Mouse (Mus musculus): ENCODE measurements around the gene Trim61. TPM values are rescaled to one million over a fixed set of nuclear protein-coding genes. Genes with fewer than 3 reads are reported as not detected.
"Not testable (repeated sequence)": the region's sequence is repeated elsewhere in the genome, so short reads cannot be mapped to it uniquely, and the experiment has no call there.

Gene Trim61
- polyA plus RNA-seq, 1 experiment from 2014 or later = not detected

GRCm38 (mm10) chr8:65037117-65037533, 18.8 kb upstream of the Trim61 start, which contains the start of gene Apela:
Gene Apela, minus strand, starts transcription at chr8:65037336.
- H3K36me3 ChIP-seq = no peaks in the 10 kb centered on the region
- peaks cover 3% of the 10 kb centered on the region; the same call in 1 of the 2 replicates for H3K27me3 ChIP-seq
- H3K4me3 ChIP-seq (replicated peaks) = peak within 1 kb of the TSS; percentile 34
- no peak within 1 kb of the TSS for H3K9ac ChIP-seq (replicated peaks)
- peak within 1 kb of the TSS; percentile 57 for H3K4me2 ChIP-seq (replicated peaks)
- peak; percentile 77 for ATAC-seq
- no peak within 1 kb of the TSS for H3K27ac ChIP-seq
- WGBS = 2% methylated on average over 8 of the region's 8 CpGs
- peaks cover 19% of the 10 kb centered on the region for H3K4me1 ChIP-seq (replicated peaks)
- H3K9me3 ChIP-seq = no peaks in the 10 kb centered on the region

GRCm38 (mm10) chr8:65034136-65034535, 15.8 kb upstream of the Trim61 start:
- WGBS = 40% methylated on average over 2 of the region's 2 CpGs
- H3K4me1 ChIP-seq (replicated peaks) = peaks cover 19% of the 10 kb centered on the region
- peaks cover 3% of the 10 kb centered on the region; the same call in 1 of the 2 replicates for H3K27me3 ChIP-seq
- ATAC-seq = no peak
- no peaks in the 10 kb centered on the region for H3K9me3 ChIP-seq
- no peak overlapping the region for H3K9ac ChIP-seq (replicated peaks)
- no peak overlapping the region for H3K4me3 ChIP-seq (replicated peaks)
- H3K4me2 ChIP-seq (replicated peaks) = no peak overlapping the region
- no peaks in the 10 kb centered on the region for H3K36me3 ChIP-seq
- no peak overlapping the region for H3K27ac ChIP-seq

- H3K36me3 ChIP-seq = no peaks in the 10 kb centered on the region
- H3K4me1 ChIP-seq (replicated peaks) = peaks cover 19% of the 10 kb centered on the region
- H3K27me3 ChIP-seq = no peaks in the 10 kb centered on the region; the same call in 1 of the 2 replicates
- no peak for ATAC-seq
- no peak overlapping the region for H3K4me2 ChIP-seq (replicated peaks)
- H3K4me3 ChIP-seq (replicated peaks) = no peak overlapping the region
- 84% methylated on average over 13 of the region's 13 CpGs for WGBS
- no peaks in the 10 kb centered on the region for H3K9me3 ChIP-seq
- H3K27ac ChIP-seq = no peak overlapping the region
- no peak overlapping the region for H3K9ac ChIP-seq (replicated peaks)
Measured at GRCm38 (mm10) chr8:65033056-65033455, 14.7 kb upstream of the Trim61 start.

GRCm38 (mm10) chr8:65032107-65032506, 13.8 kb upstream of the Trim61 start:
- H3K9ac ChIP-seq (replicated peaks) = no peak overlapping the region
- H3K4me3 ChIP-seq (replicated peaks) = no peak overlapping the region
- ATAC-seq = no peak
- no peak overlapping the region for H3K27ac ChIP-seq
- peaks cover 13% of the 10 kb centered on the region for H3K4me1 ChIP-seq (replicated peaks)
- no peak overlapping the region for H3K4me2 ChIP-seq (replicated peaks)
- H3K9me3 ChIP-seq = no peaks in the 10 kb centered on the region
- H3K36me3 ChIP-seq = no peaks in the 10 kb centered on the region
- H3K27me3 ChIP-seq = no peaks in the 10 kb centered on the region; the same call in 1 of the 2 replicates
- WGBS = 100% methylated on average over 1 of the region's 1 CpGs

DNA sequence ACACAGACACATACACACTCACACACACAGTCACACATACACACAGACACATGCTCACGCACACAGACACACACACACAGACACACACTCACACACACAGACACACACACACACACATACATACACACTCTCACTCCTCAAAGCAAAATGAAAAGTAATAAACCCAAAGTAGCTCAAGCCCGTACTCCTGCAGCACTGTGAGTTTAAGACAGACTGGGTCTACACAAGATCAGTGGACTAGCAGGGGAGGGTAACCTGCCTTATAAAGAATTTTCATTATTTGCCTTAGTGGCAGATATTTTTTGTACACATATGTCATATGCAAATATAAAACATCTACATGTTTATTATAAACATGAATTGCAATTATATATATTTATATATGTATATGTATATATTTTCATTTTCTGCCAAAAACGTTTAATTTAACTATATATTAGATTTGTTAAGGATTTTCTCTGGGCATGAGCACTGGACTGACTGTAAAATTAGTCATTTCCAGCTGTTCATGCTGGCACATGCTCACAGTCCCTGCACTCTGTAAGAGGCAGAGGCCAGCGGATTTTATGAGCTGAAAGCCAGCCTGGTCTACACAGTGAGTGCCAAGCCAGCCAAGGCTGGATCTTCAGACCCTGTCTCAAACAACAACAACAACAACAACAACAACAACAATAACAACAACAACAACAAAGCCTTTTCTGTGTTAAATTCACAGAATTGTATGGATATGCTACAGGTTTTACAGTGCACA, 12.6 kb upstream of the Trim61 start:
- no peaks in the 10 kb centered on the region for H3K36me3 ChIP-seq
- H3K9ac ChIP-seq (replicated peaks) = no peak overlapping the region
- peaks cover 8% of the 10 kb centered on the region for H3K4me1 ChIP-seq (replicated peaks)
- 0 out of 2 replicates have a peak, but pooled peaks have one; percentile 22 for ATAC-seq
- H3K27ac ChIP-seq = no peak overlapping the region
- no peak overlapping the region for H3K4me2 ChIP-seq (replicated peaks)
- WGBS = 83% methylated on average over 4 of the region's 4 CpGs
- H3K27me3 ChIP-seq = no peaks in the 10 kb centered on the region; the same call in 1 of the 2 replicates
- no peak overlapping the region for H3K4me3 ChIP-seq (replicated peaks)
- H3K9me3 ChIP-seq = no peaks in the 10 kb centered on the region

GRCm38 (mm10) chr8:65029776-65030175, 11.5 kb upstream of the Trim61 start:
- Histone ChIP-seq H3K27me3 (no peaks in the 10 kb centered on the region), H3K4me2 (replicated peaks) (no peak overlapping the region), H3K9ac (replicated peaks) (no peak overlapping the region), H3K27ac (no peak overlapping the region), H3K4me3 (replicated peaks) (no peak overlapping the region), H3K36me3 (no peaks in the 10 kb centered on the region), H3K9me3 (no peaks in the 10 kb centered on the region), H3K4me1 (replicated peaks) (no peaks in the 10 kb centered on the region)
- ATAC-seq = no peak
- WGBS = 92% methylated on average over 4 of the region's 4 CpGs

DNA sequence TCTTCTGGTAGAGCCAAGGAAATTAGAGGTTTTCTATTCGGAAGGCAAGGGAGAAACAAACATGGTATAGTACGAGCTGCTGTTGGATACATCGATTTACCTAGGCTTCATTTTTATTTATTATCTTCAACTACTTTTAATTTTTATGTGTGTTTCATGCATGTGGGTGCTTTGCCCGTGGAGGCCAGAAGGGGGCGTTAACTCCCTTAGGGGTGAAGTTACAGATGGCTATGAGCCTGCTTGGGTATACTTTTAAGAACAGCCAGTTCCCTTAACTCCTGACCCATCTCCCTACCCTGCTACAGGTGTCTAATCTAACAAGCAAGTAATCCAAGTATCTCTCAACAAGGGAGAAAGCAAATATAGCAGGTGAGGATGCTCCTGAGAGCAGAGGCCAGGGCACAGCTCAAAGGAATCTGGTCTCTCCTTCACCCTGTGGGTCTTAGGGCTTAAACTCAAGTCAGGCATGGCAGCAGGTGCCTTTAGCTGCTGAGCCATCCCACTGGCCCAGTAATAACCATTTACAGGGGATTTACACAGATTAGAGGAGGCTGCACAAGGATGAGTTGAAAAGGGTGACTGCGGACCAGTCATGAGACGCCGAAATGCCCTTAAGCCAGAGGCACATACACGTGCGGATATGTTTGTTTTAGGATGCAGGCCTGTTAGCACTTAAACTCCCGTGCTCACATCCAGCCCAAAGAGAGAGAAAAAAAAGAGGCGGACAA, 10.8 kb upstream of the Trim61 start:
- WGBS = 73% methylated on average over 12 of the region's 12 CpGs
- no peak for ATAC-seq
- Histone ChIP-seq H3K27ac (no peak overlapping the region), H3K4me3 (replicated peaks) (no peak overlapping the region), H3K9ac (replicated peaks) (no peak overlapping the region), H3K4me1 (replicated peaks) (no peaks in the 10 kb centered on the region), H3K9me3 (no peaks in the 10 kb centered on the region), H3K27me3 (no peaks in the 10 kb centered on the region), H3K4me2 (replicated peaks) (no peak overlapping the region), H3K36me3 (no peaks in the 10 kb centered on the region)

- H3K9ac ChIP-seq (replicated peaks) = no peak overlapping the region
Measured at GRCm38 (mm10) chr8:65022485-65022884, 4.2 kb upstream of the Trim61 start.

DNA sequence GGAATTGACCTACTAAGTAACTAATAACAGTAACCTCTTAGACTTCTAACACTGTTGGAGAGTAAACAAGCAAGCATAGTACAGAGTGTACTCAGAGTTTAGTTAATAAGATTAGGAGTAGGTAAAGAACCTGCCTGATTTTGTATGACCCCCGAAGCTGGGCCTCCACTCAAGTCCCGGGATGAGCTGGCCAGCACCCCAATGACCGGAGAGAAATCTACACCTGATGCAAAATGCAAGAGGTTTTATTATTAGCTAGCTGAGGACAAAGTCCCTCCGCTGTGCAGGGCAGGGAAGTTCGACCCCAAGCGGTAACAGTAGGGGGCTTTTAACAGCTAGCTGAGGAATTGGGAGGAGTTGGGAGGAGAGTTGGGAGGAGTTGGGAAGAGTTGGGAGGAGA, 10.7 kb downstream of the Trim61 start:
- H3K36me3 ChIP-seq; H3K4me2 ChIP-seq (replicated peaks); H3K9ac ChIP-seq (replicated peaks); H3K4me1 ChIP-seq (replicated peaks); ATAC-seq; H3K9me3 ChIP-seq; H3K27me3 ChIP-seq; H3K4me3 ChIP-seq (replicated peaks); H3K27ac ChIP-seq: not testable (repeated sequence)
- WGBS = 81% methylated on average over 6 of the region's 6 CpGs

More at GRCm38 (mm10) chr8:65022485-65022884, 4.2 kb upstream of the Trim61 start:
- Histone ChIP-seq H3K4me3 (replicated peaks) (no peak overlapping the region), H3K4me1 (replicated peaks) (no peaks in the 10 kb centered on the region), H3K27ac (no peak overlapping the region), H3K4me2 (replicated peaks) (no peak overlapping the region), H3K27me3 (no peaks in the 10 kb centered on the region), H3K36me3 (no peaks in the 10 kb centered on the region), H3K9me3 (no peaks in the 10 kb centered on the region)
- 53% methylated on average over 8 of the region's 8 CpGs for WGBS
- 0 out of 2 replicates have a peak, but pooled peaks have one; percentile 40 for ATAC-seq

GRCm38 (mm10) chr8:64998806-64999365, 19.4 kb downstream of the Trim61 start:
- no peaks in the 10 kb centered on the region for H3K4me1 ChIP-seq (replicated peaks)
- no peaks in the 10 kb centered on the region for H3K9me3 ChIP-seq
- WGBS = 84% methylated on average over 4 of the region's 4 CpGs
- no peak overlapping the region for H3K9ac ChIP-seq (replicated peaks)
- no peaks in the 10 kb centered on the region for H3K36me3 ChIP-seq
- H3K4me2 ChIP-seq (replicated peaks) = no peak overlapping the region
- H3K4me3 ChIP-seq (replicated peaks) = no peak overlapping the region
- no peak overlapping the region for H3K27ac ChIP-seq
- ATAC-seq = no peak
- H3K27me3 ChIP-seq = no peaks in the 10 kb centered on the region

- Histone ChIP-seq H3K4me1 (replicated peaks) (no peaks in the 10 kb centered on the region), H3K9me3 (no peaks in the 10 kb centered on the region), H3K36me3 (no peaks in the 10 kb centered on the region), H3K9ac (replicated peaks) (no peak within 1 kb of the TSS), H3K27ac (no peak within 1 kb of the TSS), H3K4me3 (replicated peaks) (no peak within 1 kb of the TSS), H3K27me3 (no peaks in the 10 kb centered on the region), H3K4me2 (replicated peaks) (no peak within 1 kb of the TSS)
- ATAC-seq = no peak
- 93% methylated on average over 4 of the region's 4 CpGs for WGBS
Measured at GRCm38 (mm10) chr8:64987731-64988130, 30.6 kb downstream of the Trim61 start, which contains the start of gene Trim75. Gene Trim75, minus strand, starts transcription at chr8:64987831.
